Mouse (Mus musculus) ovary, postnatal 14 days (tissue): Measurements from ENCODE around the gene Aff1.

Experiments
- DNase-seq: peaks from one replicate; pipeline ENCODE4 v3.0.0; 2022; ENCODE audit warnings: low spot score

The Aff1 gene

DNA sequence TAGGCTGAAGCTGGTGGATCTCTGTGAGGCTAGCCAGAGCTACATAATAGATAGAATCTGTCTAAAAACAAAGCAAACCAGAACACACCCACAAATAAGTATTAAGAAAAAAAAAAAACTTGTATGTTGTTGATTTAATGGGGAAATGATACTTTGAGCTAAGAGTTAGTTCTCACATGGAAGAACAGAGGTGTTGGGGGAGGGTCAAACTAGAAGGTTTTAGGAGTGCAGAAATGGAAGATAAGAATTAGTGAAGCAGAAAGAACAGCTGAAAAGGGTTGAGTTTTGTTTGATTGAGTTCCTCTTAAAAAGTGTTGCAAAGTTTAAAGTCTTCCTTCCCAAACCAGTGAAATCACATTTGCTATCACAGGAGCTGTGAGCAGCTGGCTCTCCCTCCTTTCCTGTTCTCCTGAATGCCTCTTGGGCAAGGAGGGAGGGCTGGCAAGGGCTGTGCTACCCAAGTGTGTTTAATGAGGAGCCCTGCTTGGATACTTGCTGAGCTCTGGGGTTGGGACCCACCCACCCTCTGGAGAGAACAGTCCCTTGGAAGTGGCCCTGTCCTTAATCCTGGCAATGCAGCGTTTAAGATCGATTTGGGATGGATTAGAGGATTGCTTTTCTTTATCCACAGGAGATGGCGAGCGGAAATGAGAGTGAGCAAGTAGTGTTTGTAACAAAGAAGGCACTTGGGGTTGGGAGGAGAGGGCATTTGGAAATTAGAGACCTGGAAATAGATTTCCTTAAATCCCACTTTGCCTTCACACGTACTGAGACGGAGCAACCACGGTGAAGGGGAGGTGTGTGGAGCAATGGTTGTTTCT, 57.5 kb downstream of the Aff1 start:
- no peak for DNase-seq

DNA sequence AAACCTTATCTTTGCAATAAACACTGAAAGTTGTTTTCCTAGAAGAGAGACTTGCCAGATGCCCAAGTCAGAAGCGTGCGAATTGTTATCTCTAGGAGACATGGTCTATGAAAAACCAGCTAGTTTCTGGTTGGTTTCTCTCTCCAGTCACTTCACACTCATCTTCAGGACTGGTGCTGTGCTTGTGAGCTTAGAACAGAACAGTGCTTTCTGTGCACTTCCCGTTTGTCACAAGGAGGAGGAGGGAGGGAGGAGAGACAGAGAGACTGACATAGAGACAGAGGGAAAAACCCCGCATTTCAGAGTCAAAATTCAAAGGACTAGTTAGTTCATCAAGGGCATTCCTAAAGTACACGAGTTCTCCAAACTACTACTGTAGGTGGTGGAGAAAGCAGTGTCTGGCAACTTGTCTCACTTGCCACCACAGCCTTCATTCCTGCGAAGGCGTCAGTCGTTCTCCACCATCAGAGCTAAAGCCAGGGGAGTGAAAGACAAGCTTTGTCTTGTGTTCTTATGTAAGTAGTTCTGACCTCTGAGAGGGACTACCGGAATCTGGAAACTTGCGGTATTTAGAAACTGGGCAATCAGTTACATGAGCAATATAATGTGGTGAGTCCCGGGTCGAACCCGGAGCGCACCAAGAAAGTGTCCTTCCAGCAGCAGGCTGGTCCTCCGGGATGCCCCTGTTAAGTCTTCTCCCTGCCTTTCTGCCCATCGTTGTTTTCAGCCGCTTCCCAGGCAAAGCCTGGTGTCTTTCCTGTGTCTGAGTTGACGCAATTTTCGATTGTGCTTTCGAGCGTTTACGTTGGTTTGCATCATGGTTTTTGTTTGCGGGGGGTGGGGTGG, 60.7 kb downstream of the Aff1 start:
- no peak for DNase-seq

GRCm38 (mm10) chr5:103753511-103754329, 61.5 kb downstream of the Aff1 start:
- DNase-seq = peak; percentile 81

DNA sequence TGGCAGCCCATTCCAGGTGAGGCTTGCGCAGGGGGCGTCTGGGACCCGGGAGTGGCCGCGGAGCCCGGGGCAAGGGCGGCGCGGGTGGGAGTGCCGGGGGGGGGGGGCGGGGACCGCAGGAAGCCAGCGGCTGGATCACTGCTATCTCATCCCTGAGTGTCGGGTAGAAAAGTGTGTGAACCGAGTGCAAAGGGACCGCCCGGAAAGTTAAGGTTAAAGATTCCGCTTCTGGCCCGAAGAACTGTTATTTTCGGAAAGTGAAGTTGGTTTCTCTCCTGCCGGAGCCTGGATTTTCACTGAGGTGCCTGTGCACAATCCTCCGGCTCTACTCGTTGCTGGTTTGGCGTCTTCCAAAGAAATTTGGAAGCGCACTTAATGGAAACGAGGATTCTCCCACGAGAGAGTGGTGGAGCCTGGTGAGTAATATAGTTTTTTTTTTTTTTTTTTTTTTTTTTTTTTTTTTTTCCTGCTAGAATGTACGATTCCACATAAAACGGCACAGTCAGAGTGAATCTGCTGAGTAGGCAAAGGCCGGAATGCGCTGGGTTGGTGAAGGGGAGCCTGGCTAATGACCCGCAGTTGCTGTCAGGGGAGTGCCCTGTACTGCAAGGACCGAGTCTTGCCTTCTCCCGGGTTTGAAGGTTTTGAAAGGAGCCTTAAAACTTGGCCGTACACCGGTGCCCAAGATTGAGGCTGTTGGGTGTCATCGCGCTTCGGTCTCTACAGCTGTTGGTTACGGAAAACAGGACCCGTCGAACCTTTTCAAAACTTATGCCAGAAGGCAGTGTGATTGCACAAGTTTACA, 62.4 kb downstream of the Aff1 start:
- DNase-seq = peak; percentile 29

GRCm38 (mm10) chr5:103755135-103755487, 62.9 kb downstream of the Aff1 start:
- no peak for DNase-seq

GRCm38 (mm10) chr5:103756231-103756714, 64.1 kb downstream of the Aff1 start:
- DNase-seq = no peak

DNA sequence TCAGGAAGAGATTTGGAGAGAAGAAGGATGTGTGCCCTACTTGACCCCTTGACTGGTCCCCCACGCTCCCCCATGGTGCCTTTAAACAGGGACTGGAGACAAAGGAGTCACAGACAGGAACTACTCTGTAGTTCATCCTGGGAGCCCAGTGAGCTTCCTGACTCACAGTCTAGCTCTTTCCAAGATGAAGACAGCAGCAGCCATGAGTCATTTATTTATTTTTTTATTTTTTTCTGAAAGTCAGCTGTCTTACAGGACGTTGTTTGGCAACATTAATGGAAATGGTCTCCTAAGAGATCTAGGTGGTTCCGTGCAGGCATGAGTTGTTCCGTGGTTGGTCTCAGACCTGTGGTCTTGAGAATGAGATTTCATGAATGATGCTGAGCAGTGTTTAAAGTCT, 66.3 kb downstream of the Aff1 start:
- no peak for DNase-seq

- DNase-seq = no peak
Measured at GRCm38 (mm10) chr5:103759489-103760424, 67.6 kb downstream of the Aff1 start.

GRCm38 (mm10) chr5:103760425-103761131, 68.4 kb downstream of the Aff1 start:
- peak; percentile 25 for DNase-seq

DNA sequence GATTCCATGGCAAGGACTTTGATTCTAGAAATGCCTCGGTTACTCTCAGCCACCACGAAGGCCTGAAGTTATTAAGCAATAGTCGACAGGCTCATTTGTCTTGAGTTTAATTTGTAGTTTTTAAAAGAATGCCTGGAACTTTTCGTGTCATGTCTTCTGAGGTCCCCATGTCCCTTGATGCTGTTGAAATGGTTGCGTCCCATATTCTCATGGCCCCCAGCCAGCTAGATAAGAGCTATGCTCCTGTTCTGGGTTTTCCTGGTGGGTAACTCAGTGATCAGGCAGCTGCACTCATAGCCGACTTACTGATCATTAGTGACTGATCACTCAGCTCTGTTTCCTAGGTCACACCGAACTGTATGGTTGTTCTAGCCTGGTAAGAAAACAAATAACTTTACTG, 69.6 kb downstream of the Aff1 start:
- no peak for DNase-seq

DNA sequence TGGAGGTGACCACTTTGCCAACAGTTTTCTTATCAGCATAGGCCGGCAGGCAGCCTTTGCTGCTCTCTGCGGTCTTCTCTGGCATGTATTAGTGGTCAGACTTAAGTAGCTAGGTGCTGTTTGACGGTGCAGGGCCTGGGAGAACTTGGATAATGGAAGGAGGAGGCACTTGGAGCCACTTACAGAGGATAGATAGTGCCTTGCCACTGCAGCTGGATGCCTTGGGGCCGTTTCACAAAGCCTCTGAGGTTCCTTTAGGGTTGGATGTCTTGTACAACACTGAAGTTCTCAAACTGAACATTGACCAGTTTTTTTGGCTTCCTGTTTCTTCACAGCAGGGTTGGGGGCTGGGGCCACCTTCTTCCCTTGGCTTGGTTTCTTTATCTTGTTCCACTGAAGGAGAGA, 70.7 kb downstream of the Aff1 start:
- DNase-seq = no peak

GRCm38 (mm10) chr5:103765356-103765755, 73.2 kb downstream of the Aff1 start:
- DNase-seq = no peak

- DNase-seq = no peak
Measured at GRCm38 (mm10) chr5:103765758-103766431, 73.7 kb downstream of the Aff1 start.

GRCm38 (mm10) chr5:103766432-103766815, 74.2 kb downstream of the Aff1 start:
- DNase-seq = no peak

DNA sequence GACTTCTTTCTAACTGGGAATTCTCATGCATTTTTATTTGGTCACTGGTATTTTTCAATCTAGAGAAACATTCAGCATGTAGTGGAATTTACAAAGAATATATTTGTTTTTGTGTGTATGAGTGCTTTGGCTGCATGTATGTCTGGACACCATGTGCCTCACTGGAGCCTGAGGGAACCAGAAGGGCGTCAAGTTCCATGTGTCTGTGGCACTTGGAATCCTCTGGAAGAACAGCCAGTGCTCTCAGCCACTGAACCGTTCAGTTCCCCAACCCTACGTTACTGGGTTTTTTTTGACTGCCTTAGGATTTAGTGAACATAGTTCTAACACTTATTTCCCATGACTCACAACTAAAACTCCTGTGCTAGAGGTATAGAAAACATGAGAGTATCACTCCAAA, 76.8 kb downstream of the Aff1 start:
- no peak for DNase-seq

DNA sequence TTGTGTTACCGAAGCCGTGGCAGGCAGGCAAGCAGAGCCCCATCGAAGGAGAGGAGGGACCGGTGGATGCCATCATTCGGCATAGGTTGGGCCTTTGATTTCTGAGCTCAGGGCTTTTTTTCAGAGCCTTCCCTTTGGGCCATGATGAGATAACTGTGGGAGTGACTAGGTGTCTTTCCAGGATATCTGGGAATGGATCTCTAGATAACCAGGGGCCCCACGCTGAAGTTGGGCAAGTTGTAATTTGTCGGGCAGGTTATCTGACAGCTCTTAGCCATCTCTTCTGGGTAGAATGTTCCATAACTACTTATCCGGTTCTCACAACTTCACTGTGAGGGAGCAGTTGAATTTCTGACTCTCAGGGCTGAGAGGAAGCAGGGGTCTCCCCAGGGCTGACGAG, 77.5 kb downstream of the Aff1 start:
- no peak for DNase-seq

- DNase-seq = no peak
Measured at GRCm38 (mm10) chr5:103770447-103771222, 78.5 kb downstream of the Aff1 start.

DNA sequence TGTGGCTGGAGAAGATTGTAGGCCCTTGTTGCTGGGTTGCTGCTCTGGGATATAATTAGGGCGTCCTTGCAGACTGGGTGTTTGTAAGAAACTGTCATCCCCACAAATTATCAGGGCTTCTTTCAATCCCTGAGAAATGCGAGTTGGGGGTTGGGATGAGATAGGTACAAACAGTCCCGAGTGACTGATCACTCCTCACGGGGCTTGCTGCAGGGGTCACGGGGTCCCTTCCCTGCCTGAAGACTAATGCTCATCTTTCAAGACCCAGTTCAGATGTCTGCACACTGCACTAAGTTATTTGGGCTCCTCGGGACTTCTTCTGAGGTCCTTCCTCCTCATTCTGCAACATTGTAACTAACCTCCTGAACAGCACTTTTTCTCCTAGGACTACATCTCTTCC, 79.2 kb downstream of the Aff1 start:
- DNase-seq = no peak
